Mouse (Mus musculus) cortical plate, adult 2 months (tissue): ENCODE measurements at regions not wholly inside any gene's neighbourhood (a gene's known extent, or its start where the extent isn't known, plus 50 kb on each side); places are given as distances from the start of the nearest gene placed in this dataset.

Source experiments
- CTCF ChIP-seq: fragments of 200-500 bp; IDR thresholded peaks from 2 replicates; pipeline ENCODE4 v1.5.1; 2011; ENCODE audit warnings: mild to moderate bottlenecking, control low read depth, low read length; ENCODE audit not compliant: insufficient read depth; ENCODE audit errors: extremely low read depth
- POLR2A ChIP-seq: fragments of 200-500 bp; IDR thresholded peaks from 2 replicates; pipeline ENCODE4 v1.6.1; 2011; ENCODE audit warnings: mild to moderate bottlenecking, low read length, control low read depth; ENCODE audit not compliant: insufficient read depth; ENCODE audit errors: extremely low read depth

DNA sequence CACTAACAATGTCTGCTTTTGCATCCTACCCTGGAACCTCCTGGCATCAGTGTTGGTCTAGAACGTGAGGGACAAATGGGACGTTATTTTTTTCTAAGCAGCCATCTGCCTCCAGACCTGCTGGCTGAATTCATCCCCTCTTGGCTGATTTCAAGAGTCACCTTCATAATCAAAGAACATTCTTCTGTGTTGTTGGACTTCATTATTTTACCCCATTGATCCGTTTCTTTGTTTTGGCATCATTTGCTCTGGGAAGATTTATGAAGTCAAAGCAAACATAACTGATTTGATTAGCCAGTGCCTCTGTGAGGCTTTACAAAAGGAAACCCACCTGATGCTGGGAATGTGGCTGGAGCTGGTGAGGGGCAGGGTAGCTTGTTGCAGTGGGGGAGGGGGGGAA is 158.0 kb downstream of the Fam43a start:
- TF ChIP-seq POLR2A, result no peak
- no peak for TF ChIP-seq CTCF
